In the genomic region with DNA sequence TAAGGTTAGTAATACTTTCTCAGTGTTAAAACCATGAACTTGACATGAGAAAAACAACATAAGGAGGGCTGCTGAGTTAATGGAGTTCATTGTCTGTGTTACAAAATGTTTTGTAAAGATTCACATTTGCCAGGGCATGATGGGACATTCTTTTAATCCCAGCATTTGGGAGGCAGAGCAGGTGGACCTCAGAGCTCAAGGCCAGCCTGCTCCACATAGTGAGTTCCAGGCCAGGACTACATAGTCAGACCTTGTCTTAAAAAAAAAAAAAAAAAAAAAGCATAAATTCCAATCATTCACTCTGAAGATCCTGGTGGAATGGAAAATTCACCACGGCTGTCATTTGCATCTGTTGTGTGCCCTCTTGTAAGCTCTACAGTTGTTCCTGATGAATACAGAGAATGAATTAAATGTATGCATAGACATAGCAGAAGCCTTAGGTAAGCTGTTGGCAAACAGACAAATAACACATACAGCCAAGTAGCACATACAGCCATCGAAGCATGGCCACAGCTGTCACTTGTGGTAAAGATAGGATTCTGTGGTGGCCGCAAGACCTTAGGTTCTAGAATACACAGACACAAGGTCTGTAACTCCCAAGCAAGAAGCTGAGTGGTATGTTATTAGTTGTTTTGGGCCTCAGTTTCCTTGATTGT, we compare ENCODE assay signal across 10 mouse cellular contexts. TPM values are rescaled to one million over a fixed set of nuclear protein-coding genes. Genes with fewer than 3 reads are reported as not detected.
DNase-seq lines count a peak whose midpoint lies in the region; ATAC-seq and TF ChIP-seq lines count a peak whose summit lies in the region.
"Had no signal": no experiment of that assay in that cellular context is flagged by ENCODE, and none has a peak within 500 bp of the region (broad histone marks: within the 10 kb centered on the region; RNA-seq: fewer than 3 reads in every experiment).

No protein-coding gene starts in this region.

- peaks cover 4% of the 10 kb centered on the region for H3K4me1 ChIP-seq in heart, adult 2 months (ENCODE audit: control insufficient read depth, insufficient read depth, low read length)
- H3K4me1 ChIP-seq in lung, embryonic 16.5 days (replicated peaks; ENCODE audit: control insufficient read depth, insufficient read depth, low read length) = peaks cover 30% of the 10 kb centered on the region
- H3K4me1 ChIP-seq in lung, adult 2 months (ENCODE audit: control insufficient read depth, insufficient read depth, low read length) = no peaks in the 10 kb centered on the region; the same call in 1 of the 2 replicates
- H3K4me1 ChIP-seq in heart, embryonic 16.5 days (ENCODE audit: control insufficient read depth, insufficient read depth, low read length) = peaks cover 54% of the 10 kb centered on the region
- H3K4me1 ChIP-seq in stomach, embryonic 15.5 days = peaks cover 20% of the 10 kb centered on the region; the same call in 1 of the 2 replicates

- intact Hi-C loops in heart, adult 2 months (cut with DNase I) = no loop called here
- intact Hi-C loops in heart, postnatal 36 days (cut with DNase I) = no loop called here

- peak overlapping the region; percentile 22; the same call in 1 of the 2 replicates for H3K27ac ChIP-seq in heart, adult 2 months
- H3K27ac ChIP-seq in lung, embryonic 16.5 days (ENCODE audit: low read length) = peak overlapping the region; percentile 94
- peak overlapping the region; percentile 89 for H3K27ac ChIP-seq in heart, embryonic 16.5 days (ENCODE audit: low read length)
- H3K27ac ChIP-seq in stomach, embryonic 15.5 days = peak overlapping the region; percentile 80

- H3K4me3 ChIP-seq in heart, adult 2 months = no peak overlapping the region
- H3K4me3 ChIP-seq in lung, embryonic 16.5 days (ENCODE audit: low read length) = no peak overlapping the region
- no peak overlapping the region for H3K4me3 ChIP-seq in lung, adult 2 months (replicated peaks; ENCODE audit: extremely low read depth, low read depth, low read length)
- H3K4me3 ChIP-seq in heart, embryonic 16.5 days (ENCODE audit: low read length) = no peak overlapping the region
- H3K4me3 ChIP-seq in stomach, embryonic 15.5 days (replicated peaks) = no peak overlapping the region
- H3K4me3 ChIP-seq: megakaryocyte, embryonic 14.5 days had no signal

- no peak for DNase-seq in heart, adult 2 months
- DNase-seq in heart, postnatal 36 days = no peak
- no peak for DNase-seq in lung, adult 2 months
- no peak for DNase-seq in urinary bladder, postnatal 14 days (ENCODE audit: low spot score)
- no peak for DNase-seq in retina, embryonic 14.5 days (ENCODE audit: low spot score)
- DNase-seq: kidney, adult 18-20 months had no signal

- no peak overlapping the region for H3K4me2 ChIP-seq in lung, embryonic 16.5 days (ENCODE audit: low read depth, low read length)
- H3K4me2 ChIP-seq in heart, embryonic 16.5 days (ENCODE audit: low read depth, low read length) = 0 out of 2 replicates have a peak overlapping the region, but pooled peaks have one; percentile 38
- H3K4me2 ChIP-seq in stomach, embryonic 15.5 days = no peak overlapping the region

- H3K27me3 ChIP-seq in heart, adult 2 months (ENCODE audit: control insufficient read depth, insufficient read depth, low read length) = no peaks in the 10 kb centered on the region
- no peaks in the 10 kb centered on the region for H3K27me3 ChIP-seq in lung, embryonic 16.5 days (ENCODE audit: control insufficient read depth, insufficient read depth, low read depth, low read length)
- H3K27me3 ChIP-seq in heart, embryonic 16.5 days (ENCODE audit: control insufficient read depth, insufficient read depth, low read length) = no peaks in the 10 kb centered on the region
- H3K27me3 ChIP-seq in stomach, embryonic 15.5 days (replicated peaks) = no peaks in the 10 kb centered on the region

- H3K79me2 ChIP-seq in heart, adult 2 months (replicated peaks; ENCODE audit: control insufficient read depth, insufficient read depth, low read length) = no peaks in the 10 kb centered on the region

- no peak for TF ChIP-seq POLR2A in heart, adult 2 months (IDR thresholded peaks at IDR 0.05; ENCODE audit: insufficient read depth, low read depth, low read length)
- no peak for TF ChIP-seq POLR2A in lung, adult 2 months (IDR thresholded peaks at IDR 0.05; ENCODE audit: borderline replicate concordance, extremely low read depth, low read depth, low read length)

- 77% methylated on average over 3 of the region's 3 CpGs for WGBS in heart, adult 2 months
- WGBS in lung, embryonic 16.5 days = 47% methylated on average over 3 of the region's 3 CpGs
- 67% methylated on average over 3 of the region's 3 CpGs for WGBS in lung, adult 2 months
- WGBS in heart, embryonic 16.5 days = 37% methylated on average over 3 of the region's 3 CpGs
- 57% methylated on average over 3 of the region's 3 CpGs for WGBS in stomach, embryonic 15.5 days

- TF ChIP-seq EP300 in heart, adult 2 months (IDR thresholded peaks at IDR 0.05; ENCODE audit: insufficient read depth, low read depth, low read length) = no peak

- no peaks in the 10 kb centered on the region for H3K9me3 ChIP-seq in lung, embryonic 16.5 days (ENCODE audit: control insufficient read depth, low read length)
- no peaks in the 10 kb centered on the region for H3K9me3 ChIP-seq in heart, embryonic 16.5 days (replicated peaks; ENCODE audit: control insufficient read depth, low read length)
- H3K9me3 ChIP-seq in stomach, embryonic 15.5 days = no peaks in the 10 kb centered on the region
- H3K9me3 ChIP-seq: megakaryocyte, embryonic 14.5 days had no signal

- TF ChIP-seq CTCF in heart, adult 2 months (IDR thresholded peaks at IDR 0.05) = no peak
- no peak for TF ChIP-seq CTCF in lung, adult 2 months (IDR thresholded peaks at IDR 0.05; ENCODE audit: insufficient read depth, low read length)

- no peaks in the 10 kb centered on the region for H3K36me3 ChIP-seq in heart, adult 2 months (ENCODE audit: control insufficient read depth, insufficient read depth, low read length)
- no peaks in the 10 kb centered on the region for H3K36me3 ChIP-seq in lung, embryonic 16.5 days (ENCODE audit: control insufficient read depth, insufficient read depth, low read length)
- no peaks in the 10 kb centered on the region for H3K36me3 ChIP-seq in heart, embryonic 16.5 days (ENCODE audit: control insufficient read depth, insufficient read depth)
- H3K36me3 ChIP-seq in stomach, embryonic 15.5 days = no peaks in the 10 kb centered on the region

- no peak overlapping the region for H3K9ac ChIP-seq in heart, adult 2 months (ENCODE audit: low read depth, low read length)
- H3K9ac ChIP-seq in lung, embryonic 16.5 days (ENCODE audit: low read length) = no peak overlapping the region
- H3K9ac ChIP-seq in heart, embryonic 16.5 days (ENCODE audit: low read length) = no peak overlapping the region
- H3K9ac ChIP-seq in stomach, embryonic 15.5 days = no peak overlapping the region

- ATAC-seq in lung, embryonic 16.5 days (ENCODE audit: low read depth) = 0 out of 2 replicates have a peak, but pooled peaks have one; percentile 15
- 0 out of 2 replicates have a peak, but pooled peaks have one; percentile 19 for ATAC-seq in heart, embryonic 16.5 days (replicated peaks; ENCODE audit: extremely low read depth, insufficient read depth, low FRiP score)
- no peak for ATAC-seq in stomach, embryonic 15.5 days (ENCODE audit: insufficient read depth, low FRiP score, low read depth)

RNA-seq across cellular contexts. Expression of a gene that starts 25.7 kb away (rescaled TPM):
- 1 to 10 TPM in 1 of 2 experiments, under 1 TPM in 1; 0.91 to 1.3 TPM for total RNA-seq in heart, adult 2 months (2021)
- polyA plus RNA-seq in heart, adult 2 months (2012; rRNA removed) = 2.3 and 4.4 TPM in 2 replicates
- 1 to 10 TPM; 2.1 to 2.4 TPM for total RNA-seq in heart, postnatal 36 days (2021)
- 15.9 and 17.7 TPM in 2 replicates for polyA plus RNA-seq in lung, embryonic 16.5 days (2015; fragmentation: Nextera tagmentation; extraction: Ambion mirVana)
- polyA plus RNA-seq in lung, adult 2 months (2012; rRNA removed) = 1.5 and 3.6 TPM in 2 replicates
- polyA plus RNA-seq in heart, embryonic 16.5 days (2015; fragmentation: Nextera tagmentation; extraction: Ambion mirVana) = 112 TPM in 2 replicates
- 48.5 and 57.0 TPM in 2 replicates for polyA plus RNA-seq in stomach, embryonic 15.5 days (2015; fragmentation: Nextera tagmentation; extraction: Ambion mirVana)

Comparison
In these comparisons a context has a peak if more than half of its experiments do, and no peak if none do; other contexts are left out.
1. H3K27ac ChIP-seq: peak in every context shown above with its lines; median percentile 94 in lung, embryonic 16.5 days; 89 in heart, embryonic 16.5 days; 80 in stomach, embryonic 15.5 days; 22 in heart, adult 2 months.